Mouse (Mus musculus) liver, embryonic 13.5 days (tissue): ENCODE measurements around the gene Slc25a34. TPM values are rescaled to one million over a fixed set of nuclear protein-coding genes. Genes with fewer than 3 reads are reported as not detected.

Experiments
- ATAC-seq: fragments of 200-750 bp; cut with Nextera tagmentation; 2 replicates; pipeline ENCODE4 v1.8.0; 2017; ENCODE audit warnings: low read depth, mild to moderate bottlenecking, moderate number of reproducible peaks, moderate library complexity
- DNase-seq: peaks from one replicate; pipeline ENCODE4 v3.0.0; 2022
- H3K27ac ChIP-seq: fragments of 300-500 bp; sonication (generic); 2 replicates; pipeline ENCODE4 v1.5.1; 2015; ENCODE audit warnings: moderate library complexity, mild to moderate bottlenecking, inconsistent platforms
- H3K27me3 ChIP-seq: fragments of 300-500 bp; sonication (generic); 2 replicates; pipeline ENCODE4 v1.6.1; 2015; ENCODE audit warnings: mild to moderate bottlenecking, inconsistent platforms
- H3K36me3 ChIP-seq: fragments of 300-500 bp; sonication (generic); 2 replicates; pipeline ENCODE4 v1.6.1; 2015; ENCODE audit warnings: mild to moderate bottlenecking, inconsistent platforms
- H3K4me1 ChIP-seq: fragments of 300-500 bp; sonication (generic); replicated peaks from 2 replicates; pipeline ENCODE4 v1.6.1; 2015; ENCODE audit warnings: inconsistent platforms
- H3K4me2 ChIP-seq: fragments of 300-500 bp; sonication (generic); 2 replicates; pipeline ENCODE4 v1.6.1; 2015; ENCODE audit warnings: inconsistent platforms, mild to moderate bottlenecking, moderate library complexity
- H3K4me3 ChIP-seq: fragments of 300-500 bp; sonication (generic); replicated peaks from 2 replicates; pipeline ENCODE4 v1.5.1; 2015; ENCODE audit warnings: mild to moderate bottlenecking, inconsistent platforms
- H3K9ac ChIP-seq: fragments of 300-500 bp; sonication (generic); 2 replicates; pipeline ENCODE4 v1.6.1; 2015; ENCODE audit warnings: mild to moderate bottlenecking, inconsistent platforms
- H3K9me3 ChIP-seq: fragments of 300-500 bp; sonication (generic); replicated peaks from 2 replicates; pipeline ENCODE4 v1.6.1; 2016; ENCODE audit warnings: inconsistent platforms
- WGBS: fragments of 180-500 bp; shearing (Covaris S2); methylation state at CpG from one replicate; pipeline ENCODE4 v1.1.7; 2015; ENCODE audit not compliant: insufficient replicate concordance; 5-methylcytosine and 5-hydroxymethylcytosine counted together
- polyA plus RNA-seq: library from polyadenylated mRNA; unstranded; fragments of >200 nt; fragmentation: Nextera tagmentation; extraction: Ambion mirVana; gene quantifications from 2 replicates; pipeline ENCODE4 v1.2.1, GENCODE M21; 2015

Slc25a34 gene
- polyA plus RNA-seq, 1 experiment from 2014 or later, result 0.13 TPM

DNA sequence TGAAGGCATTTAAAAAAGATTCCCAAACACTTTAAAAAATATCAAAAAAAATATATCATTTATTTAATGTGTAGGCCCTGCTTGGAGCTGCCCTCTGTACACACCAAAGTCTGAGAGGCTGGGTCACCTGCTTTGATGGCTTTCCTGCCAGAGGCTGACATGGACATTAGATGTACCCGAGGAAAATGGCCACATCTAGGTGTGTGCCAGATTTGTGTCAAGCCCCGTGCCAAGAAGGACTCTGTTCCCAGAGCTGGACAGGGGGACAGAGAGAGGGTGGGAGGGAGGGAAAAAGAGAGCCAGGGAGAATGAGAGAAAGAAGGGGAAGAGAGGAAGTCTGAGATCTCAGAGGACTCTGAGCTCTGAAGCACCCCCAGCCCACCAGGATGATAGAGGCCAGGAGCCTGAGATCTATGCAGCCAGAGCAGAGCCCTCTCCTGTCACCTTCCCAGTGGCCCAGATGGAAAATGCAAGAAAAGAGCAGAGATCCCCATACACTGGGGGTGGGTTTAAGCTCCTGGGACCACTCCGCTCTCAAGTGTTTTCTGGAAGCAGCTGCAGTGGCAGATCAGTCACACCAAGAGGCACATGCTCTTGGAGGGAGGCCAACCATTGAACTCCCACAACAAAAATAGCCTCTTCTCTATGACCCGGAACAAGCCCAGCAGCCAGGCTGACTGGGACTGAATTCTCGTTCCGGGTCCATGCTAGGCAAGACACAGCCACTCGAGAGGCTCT, 19.7 kb upstream of the Slc25a34 start:
- no peak overlapping the region for H3K4me3 ChIP-seq
- peaks cover 26% of the 10 kb centered on the region for H3K36me3 ChIP-seq
- no peaks in the 10 kb centered on the region; the same call in 1 of the 2 replicates for H3K4me1 ChIP-seq
- 67% methylated on average over 7 of the region's 7 CpGs for WGBS
- DNase-seq (no peak), ATAC-seq (no peak)
- H3K27ac ChIP-seq, result no peak overlapping the region
- H3K27me3 ChIP-seq, result no peaks in the 10 kb centered on the region
- no peaks in the 10 kb centered on the region for H3K9me3 ChIP-seq
- no peak overlapping the region for H3K9ac ChIP-seq
- no peak overlapping the region for H3K4me2 ChIP-seq

DNA sequence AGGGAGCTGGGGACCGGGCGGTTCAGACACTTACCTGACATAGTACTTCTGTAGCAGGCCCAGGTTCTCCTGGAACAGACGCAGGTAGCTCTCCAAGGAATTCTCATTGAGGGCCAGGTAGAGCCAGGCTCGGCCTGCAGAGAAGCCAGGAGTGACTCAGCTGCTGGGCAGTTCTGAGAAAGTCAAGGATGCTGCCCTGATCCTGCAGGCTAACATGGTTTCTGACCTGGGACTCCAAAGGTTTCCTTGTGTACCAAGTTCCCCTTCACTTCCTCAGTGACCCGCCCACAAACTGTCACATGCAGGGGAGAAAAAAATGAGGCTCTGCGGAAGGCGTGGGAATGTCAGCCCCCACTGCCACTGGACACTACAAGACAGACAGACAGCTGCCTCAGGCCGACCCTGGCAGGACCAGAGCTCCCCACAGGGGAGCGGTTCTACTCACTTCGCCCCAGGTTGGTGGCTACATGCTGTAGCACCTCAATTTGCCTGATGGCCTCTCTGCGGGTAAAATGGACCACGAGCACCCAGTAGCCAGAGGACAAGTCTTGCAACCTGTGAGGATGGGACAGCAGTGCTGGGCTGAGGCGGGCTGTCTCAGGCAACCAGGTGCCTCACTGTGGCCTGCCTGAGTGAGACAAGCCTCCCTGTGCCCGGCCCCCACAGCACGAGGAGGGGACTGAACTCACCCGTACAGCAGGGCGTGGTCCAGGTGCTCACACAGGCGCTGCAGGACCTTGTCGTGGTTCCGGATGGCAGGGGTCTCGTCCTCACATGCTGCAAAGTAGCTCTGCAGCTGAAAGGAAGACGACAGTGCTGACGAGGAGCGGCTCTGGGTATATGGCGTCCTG, 18.6 kb upstream of the Slc25a34 start:
- Histone ChIP-seq H3K9me3 (no peaks in the 10 kb centered on the region), H3K27me3 (no peaks in the 10 kb centered on the region), H3K4me2 (no peak overlapping the region), H3K4me3 (no peak overlapping the region), H3K36me3 (peaks cover 31% of the 10 kb centered on the region), H3K9ac (no peak overlapping the region), H3K4me1 (no peaks in the 10 kb centered on the region; the same call in 1 of the 2 replicates), H3K27ac (no peak overlapping the region)
- 84% methylated on average over 25 of the region's 25 CpGs for WGBS
- ATAC-seq, result no peak
- no peak for DNase-seq

DNA sequence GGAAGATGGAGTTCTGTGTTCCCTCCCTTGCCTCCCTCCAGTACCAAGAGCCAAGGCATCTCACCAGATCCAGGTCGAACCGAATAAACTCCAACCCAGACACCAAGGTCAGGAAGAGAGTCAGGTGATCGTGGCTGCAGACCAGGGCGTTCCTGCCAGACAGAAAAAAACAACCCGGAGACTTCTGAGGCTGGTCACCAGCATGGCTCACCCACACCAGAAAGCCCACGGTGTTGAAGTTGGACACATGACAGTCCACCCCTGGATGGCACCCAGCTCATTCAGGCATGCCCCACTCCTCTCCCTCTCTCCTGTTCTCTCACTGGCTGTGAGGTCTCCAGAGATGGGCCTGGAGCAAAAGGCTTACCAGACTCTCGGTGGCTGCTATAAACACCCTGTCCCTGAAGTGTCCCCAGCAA, 17.7 kb upstream of the Slc25a34 start:
- H3K4me2 ChIP-seq, result no peak overlapping the region
- no peak overlapping the region for H3K9ac ChIP-seq
- no peaks in the 10 kb centered on the region; the same call in 1 of the 2 replicates for H3K4me1 ChIP-seq
- no peak overlapping the region for H3K4me3 ChIP-seq
- DNase-seq (no peak), ATAC-seq (no peak)
- H3K9me3 ChIP-seq, result no peaks in the 10 kb centered on the region
- no peak overlapping the region for H3K27ac ChIP-seq
- no peaks in the 10 kb centered on the region for H3K27me3 ChIP-seq
- WGBS, result 77% methylated on average over 7 of the region's 7 CpGs
- H3K36me3 ChIP-seq, result peaks cover 31% of the 10 kb centered on the region

DNA sequence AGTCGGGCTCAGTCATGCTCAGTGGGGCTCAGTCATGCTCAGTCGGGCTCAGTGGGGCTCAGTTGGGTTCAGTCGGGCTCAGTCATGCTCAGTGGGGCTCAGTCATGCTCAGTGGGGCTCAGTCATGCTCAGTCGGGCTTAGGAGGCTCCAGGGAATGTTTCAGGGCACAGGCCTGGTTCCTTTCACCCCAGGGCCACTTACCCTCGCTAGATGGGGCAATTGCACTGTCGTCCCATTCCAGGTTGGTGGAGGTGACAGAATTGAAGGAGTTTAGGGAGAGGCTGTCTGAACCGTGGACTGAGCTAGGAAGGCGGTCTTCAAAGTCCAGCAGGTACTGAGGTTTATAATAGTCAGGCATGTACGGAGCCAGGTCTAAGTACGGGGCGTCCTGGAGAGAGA, 15.9 kb upstream of the Slc25a34 start:
- Histone ChIP-seq H3K36me3 (peaks cover 31% of the 10 kb centered on the region), H3K27ac (no peak overlapping the region), H3K4me2 (no peak overlapping the region), H3K9me3 (no peaks in the 10 kb centered on the region), H3K4me1 (no peaks in the 10 kb centered on the region; the same call in 1 of the 2 replicates), H3K27me3 (no peaks in the 10 kb centered on the region), H3K4me3 (no peak overlapping the region), H3K9ac (no peak overlapping the region)
- 55% methylated on average over 11 of the region's 11 CpGs for WGBS
- ATAC-seq (no peak), DNase-seq (no peak)

DNA sequence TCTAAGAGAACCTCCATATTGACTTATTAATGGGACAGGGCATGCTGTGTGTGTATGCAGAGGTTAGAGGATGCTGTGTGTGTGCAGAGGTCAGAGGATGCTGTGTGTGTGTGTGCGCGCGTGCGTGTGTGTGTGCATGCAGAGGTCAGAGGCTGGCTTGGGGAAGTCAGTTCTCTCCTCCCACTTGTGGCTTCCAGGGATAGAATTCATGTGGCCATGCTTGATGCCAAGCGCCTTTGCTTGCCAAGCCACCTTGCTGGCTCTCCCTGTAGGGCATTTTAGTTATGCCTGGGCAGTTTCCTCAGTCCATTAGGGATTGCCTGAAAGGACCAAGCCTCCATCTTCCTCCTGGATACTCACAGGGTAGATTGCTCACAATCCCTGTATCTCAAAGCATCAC, 13.1 kb upstream of the Slc25a34 start:
- peaks cover 46% of the 10 kb centered on the region for H3K36me3 ChIP-seq
- H3K4me2 ChIP-seq, result no peak overlapping the region
- 86% methylated on average over 5 of the region's 5 CpGs for WGBS

DNA sequence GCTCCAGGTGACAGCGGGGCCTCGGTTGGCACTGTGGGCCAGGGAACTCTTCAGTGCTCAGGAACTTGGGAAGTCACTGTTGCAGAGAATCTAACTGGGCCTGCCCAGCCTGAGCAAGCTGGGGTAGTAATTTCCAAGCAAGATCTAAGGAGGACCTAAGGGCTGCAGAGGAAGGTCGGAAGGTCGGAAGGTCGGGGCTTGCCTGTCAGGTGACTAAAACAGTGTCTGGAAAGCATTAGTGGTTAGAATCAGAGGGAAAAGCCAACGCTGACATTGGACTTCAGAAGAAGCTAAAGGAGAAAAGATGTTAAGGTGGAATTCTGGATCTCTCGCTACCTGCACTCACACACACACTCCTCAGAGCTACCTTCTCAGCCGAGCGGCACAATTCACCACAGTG, 12.4 kb upstream of the Slc25a34 start:
- peaks cover 46% of the 10 kb centered on the region for H3K36me3 ChIP-seq

More for the DNA sequence above, 13.1 kb upstream of the Slc25a34 start:
- Histone ChIP-seq H3K4me3 (no peak overlapping the region), H3K27me3 (no peaks in the 10 kb centered on the region), H3K9ac (no peak overlapping the region), H3K27ac (no peak overlapping the region), H3K9me3 (no peaks in the 10 kb centered on the region), H3K4me1 (no peaks in the 10 kb centered on the region)
- no peak for DNase-seq
- no peak for ATAC-seq

DNA sequence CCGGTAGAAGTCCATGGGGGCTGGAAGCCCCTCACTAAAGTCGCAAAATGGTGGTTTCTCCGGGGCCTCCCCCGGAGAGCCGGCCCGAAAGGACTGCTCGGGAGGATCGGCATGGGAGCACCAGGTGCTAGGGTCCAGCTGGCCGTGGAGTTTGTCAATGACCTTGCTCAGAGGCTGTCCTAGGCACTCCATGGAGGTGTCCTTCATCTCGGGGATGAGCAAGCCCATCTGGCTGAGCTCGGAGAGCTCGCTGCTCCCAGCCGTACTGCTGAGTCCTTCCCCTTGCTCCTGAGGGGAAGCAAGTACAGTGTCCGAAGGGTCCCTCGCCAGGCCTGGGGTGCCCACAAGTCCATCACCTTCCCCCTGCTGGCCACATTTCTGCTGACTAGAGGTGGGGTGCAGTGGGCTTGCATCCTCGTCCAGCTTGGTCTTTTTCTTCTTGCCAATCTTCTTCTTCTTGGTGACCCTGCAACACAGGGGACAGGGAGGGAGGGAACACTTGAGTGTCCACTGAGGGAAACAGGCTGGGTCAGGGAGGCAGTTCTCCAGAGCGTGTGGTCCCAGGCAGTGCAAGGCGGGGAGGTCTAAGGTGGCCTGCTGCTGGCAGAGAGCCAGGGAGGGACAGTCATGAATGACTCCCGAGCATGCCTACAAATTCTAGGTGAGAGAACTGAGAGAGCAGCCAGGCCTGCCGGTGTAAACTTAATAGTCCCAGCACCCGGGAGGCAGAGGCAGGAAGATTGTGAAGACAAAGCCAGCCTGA, 8.7 kb upstream of the Slc25a34 start:
- H3K27ac ChIP-seq, result no peak overlapping the region
- ATAC-seq, result no peak
- no peak overlapping the region for H3K9ac ChIP-seq
- WGBS, result 83% methylated on average over 21 of the region's 21 CpGs
- no peak overlapping the region for H3K4me3 ChIP-seq
- no peaks in the 10 kb centered on the region for H3K27me3 ChIP-seq
- no peak for DNase-seq
- no peaks in the 10 kb centered on the region for H3K9me3 ChIP-seq
- H3K4me1 ChIP-seq, result no peaks in the 10 kb centered on the region
- H3K36me3 ChIP-seq, result peaks cover 64% of the 10 kb centered on the region
- H3K4me2 ChIP-seq, result no peak overlapping the region

More for the DNA sequence above, 12.4 kb upstream of the Slc25a34 start:
- H3K4me1 ChIP-seq, result no peaks in the 10 kb centered on the region
- H3K9me3 ChIP-seq, result no peaks in the 10 kb centered on the region
- no peak overlapping the region for H3K4me3 ChIP-seq
- no peak overlapping the region for H3K9ac ChIP-seq
- H3K27ac ChIP-seq, result no peak overlapping the region
- DNase-seq (no peak), ATAC-seq (no peak)
- 80% methylated on average over 9 of the region's 9 CpGs for WGBS
- no peak overlapping the region for H3K4me2 ChIP-seq
- no peaks in the 10 kb centered on the region for H3K27me3 ChIP-seq

DNA sequence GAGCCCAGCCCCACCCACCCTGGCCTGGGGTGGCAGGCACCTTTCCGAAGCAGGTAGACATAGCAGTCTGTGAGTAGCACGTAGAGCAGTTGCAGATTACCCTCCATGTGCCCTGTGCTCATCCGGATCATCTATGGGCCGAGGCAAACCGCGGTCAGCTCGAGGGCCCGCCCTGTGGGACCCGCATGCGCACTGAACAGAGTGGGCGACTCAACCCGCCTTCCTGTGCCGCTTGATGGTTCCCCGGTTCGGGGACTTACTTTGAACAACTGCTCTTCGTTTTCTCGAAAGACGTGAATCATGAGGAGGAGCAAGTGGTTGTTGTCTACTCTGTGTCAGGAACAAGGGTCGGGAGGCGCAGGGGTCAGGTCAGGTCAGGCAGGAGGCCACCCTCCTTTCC, 7.6 kb upstream of the Slc25a34 start:
- DNase-seq (no peak), ATAC-seq (no peak)
- Histone ChIP-seq H3K4me1 (no peaks in the 10 kb centered on the region), H3K4me3 (no peak overlapping the region), H3K36me3 (peaks cover 70% of the 10 kb centered on the region), H3K4me2 (no peak overlapping the region), H3K9me3 (no peaks in the 10 kb centered on the region), H3K9ac (no peak overlapping the region), H3K27ac (no peak overlapping the region), H3K27me3 (no peaks in the 10 kb centered on the region)
- WGBS, result 91% methylated on average over 20 of the region's 20 CpGs

DNA sequence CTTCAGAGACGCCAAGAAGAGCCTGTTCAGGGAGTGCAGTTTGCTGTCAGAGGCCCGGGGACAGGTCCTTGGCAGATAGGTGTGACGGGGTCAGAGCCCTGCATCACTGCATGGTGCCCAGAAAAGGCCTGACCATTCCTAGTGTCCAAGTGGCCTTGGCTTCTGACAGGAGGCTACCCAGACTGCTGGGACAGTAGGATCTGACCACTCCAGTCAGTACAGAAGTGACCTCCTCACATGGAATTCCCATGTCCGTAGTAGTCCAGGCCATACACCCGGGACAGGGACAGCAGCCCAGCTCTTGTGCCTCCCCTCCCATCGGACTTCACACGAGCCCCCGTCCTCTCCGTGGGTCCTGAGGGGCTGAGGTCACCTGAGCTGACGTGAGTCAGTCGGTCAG, 6.4 kb upstream of the Slc25a34 start:
- no peaks in the 10 kb centered on the region for H3K27me3 ChIP-seq
- peaks cover 74% of the 10 kb centered on the region for H3K36me3 ChIP-seq
- H3K9me3 ChIP-seq, result no peaks in the 10 kb centered on the region
- peaks cover 6% of the 10 kb centered on the region for H3K4me1 ChIP-seq
- H3K4me2 ChIP-seq, result no peak overlapping the region
- H3K27ac ChIP-seq, result no peak overlapping the region
- H3K4me3 ChIP-seq, result no peak overlapping the region
- H3K9ac ChIP-seq, result no peak overlapping the region
- WGBS, result 85% methylated on average over 11 of the region's 11 CpGs
- no peak for DNase-seq
- ATAC-seq, result no peak

DNA sequence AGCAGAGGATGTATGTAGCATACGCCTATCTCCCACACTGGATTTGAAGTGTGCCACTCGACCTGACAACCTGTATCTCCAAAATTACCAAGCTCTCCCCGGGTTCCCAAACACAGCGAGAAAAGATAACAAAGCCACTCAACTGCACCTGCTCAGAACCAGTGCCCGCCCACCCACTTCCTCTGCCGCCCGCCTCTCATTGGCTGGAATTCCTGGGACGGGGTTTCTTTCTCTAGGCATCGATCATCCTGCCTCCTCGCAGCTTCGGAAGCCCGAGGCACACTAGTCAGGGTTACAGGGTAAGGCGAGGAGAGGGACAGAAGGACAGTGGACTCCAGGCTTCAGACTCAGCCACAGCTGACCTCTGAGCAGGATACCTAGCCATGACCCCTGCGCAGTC, 5.0 kb upstream of the Slc25a34 start:
- peaks cover 68% of the 10 kb centered on the region for H3K36me3 ChIP-seq
- DNase-seq (no peak), ATAC-seq (no peak)
- no peak overlapping the region for H3K4me3 ChIP-seq
- no peak overlapping the region for H3K4me2 ChIP-seq
- WGBS, result 75% methylated on average over 14 of the region's 14 CpGs
- no peak overlapping the region for H3K9ac ChIP-seq
- H3K27ac ChIP-seq, result no peak overlapping the region
- H3K9me3 ChIP-seq, result no peaks in the 10 kb centered on the region
- no peaks in the 10 kb centered on the region for H3K27me3 ChIP-seq
- peaks cover 11% of the 10 kb centered on the region for H3K4me1 ChIP-seq

DNA sequence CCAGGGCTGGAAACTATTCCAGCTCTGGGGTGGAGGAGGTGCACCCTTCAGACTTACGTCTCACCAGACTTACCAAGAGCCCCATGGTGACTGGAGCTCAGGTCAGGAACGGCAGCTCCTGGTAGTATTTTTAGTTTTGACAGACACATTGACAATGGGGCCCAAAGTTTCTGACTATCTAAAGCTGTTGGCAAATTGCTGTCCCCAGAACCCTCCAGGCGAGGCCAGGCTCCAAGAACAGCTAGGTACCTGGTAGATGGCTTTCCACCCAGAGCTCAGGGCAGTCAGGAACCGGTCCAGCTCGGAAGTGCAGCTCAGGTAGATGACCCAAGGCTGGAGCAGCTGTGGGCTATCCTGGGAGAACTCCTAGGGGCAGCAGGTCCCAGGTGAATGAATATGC, 3.9 kb upstream of the Slc25a34 start:
- Histone ChIP-seq H3K4me1 (peaks cover 14% of the 10 kb centered on the region), H3K27me3 (no peaks in the 10 kb centered on the region), H3K9ac (no peak overlapping the region), H3K4me2 (no peak overlapping the region), H3K4me3 (no peak overlapping the region), H3K36me3 (peaks cover 61% of the 10 kb centered on the region), H3K27ac (no peak overlapping the region), H3K9me3 (no peaks in the 10 kb centered on the region)
- ATAC-seq, result no peak
- WGBS, result 72% methylated on average over 5 of the region's 5 CpGs
- no peak for DNase-seq
